Mouse (Mus musculus): ENCODE data around the gene Nectin4.
A peak's percentile ranks its signal among the peaks of the same experiment; 100 is the strongest.

Gene Nectin4

GRCm38 (mm10) chr1:171410947-171411484, 41.1 kb downstream of the Nectin4 start, which contains the start of gene Usf1:
Usf1 (plus strand) TSS chr1:171411313.
- DNase-seq (ENCODE audit: extremely low read depth, insufficient read length, low spot score), result peak; percentile 96

- no peak for DNase-seq (ENCODE audit: extremely low read depth, insufficient read length, low spot score)
Measured at GRCm38 (mm10) chr1:171411492-171411941, 41.6 kb downstream of the Nectin4 start.

GRCm38 (mm10) chr1:171412001-171412441, 42.1 kb downstream of the Nectin4 start:
- DNase-seq (ENCODE audit: extremely low read depth, insufficient read length, low spot score), result peak; percentile 60

GRCm38 (mm10) chr1:171412446-171412845, 42.5 kb downstream of the Nectin4 start:
- DNase-seq (ENCODE audit: extremely low read depth, insufficient read length, low spot score), result no peak

- DNase-seq (ENCODE audit: extremely low read depth, insufficient read length, low spot score), result no peak
Measured at GRCm38 (mm10) chr1:171413608-171414007, 43.7 kb downstream of the Nectin4 start.

GRCm38 (mm10) chr1:171418660-171419059, 48.8 kb downstream of the Nectin4 start, which contains the start of gene Tstd1:
Tstd1 (plus strand) TSS chr1:171418872.
- DNase-seq (ENCODE audit: extremely low read depth, insufficient read length, low spot score), result no peak

GRCm38 (mm10) chr1:171419291-171419882, 49.5 kb downstream of the Nectin4 start:
- no peak for DNase-seq (ENCODE audit: extremely low read depth, insufficient read length, low spot score)

GRCm38 (mm10) chr1:171419905-171420304, 50.0 kb downstream of the Nectin4 start:
- no peak for DNase-seq (ENCODE audit: extremely low read depth, insufficient read length, low spot score)

- no peak for DNase-seq (ENCODE audit: extremely low read depth, insufficient read length, low spot score)
Measured at GRCm38 (mm10) chr1:171422504-171423095, 52.7 kb downstream of the Nectin4 start.

GRCm38 (mm10) chr1:171424638-171425037, 54.7 kb downstream of the Nectin4 start:
- no peak for DNase-seq (ENCODE audit: extremely low read depth, insufficient read length, low spot score)

GRCm38 (mm10) chr1:171425126-171425525, 55.2 kb downstream of the Nectin4 start:
- no peak for DNase-seq (ENCODE audit: extremely low read depth, insufficient read length, low spot score)

GRCm38 (mm10) chr1:171432158-171432557, 62.3 kb downstream of the Nectin4 start:
- DNase-seq (ENCODE audit: extremely low read depth, insufficient read length, low spot score), result no peak

GRCm38 (mm10) chr1:171435288-171435814, 65.5 kb downstream of the Nectin4 start:
- no peak for DNase-seq (ENCODE audit: extremely low read depth, insufficient read length, low spot score)

GRCm38 (mm10) chr1:171435974-171436373, 66.1 kb downstream of the Nectin4 start:
- DNase-seq (ENCODE audit: extremely low read depth, insufficient read length, low spot score), result no peak

- DNase-seq (ENCODE audit: extremely low read depth, insufficient read length, low spot score), result peak; percentile 95
Measured at GRCm38 (mm10) chr1:171437264-171438013, 67.5 kb downstream of the Nectin4 start, which contains the start of gene F11r. F11r (plus strand) TSS chr1:171437535.

Data from 3134 (cell line).